Mouse (Mus musculus) forebrain, postnatal 0 days (tissue): Measurements from ENCODE around the gene Adamts8. TPM values are rescaled to one million over a fixed set of nuclear protein-coding genes. Genes with fewer than 3 reads are reported as not detected.

Source experiments
- ATAC-seq: fragments of 200-750 bp; cut with Nextera tagmentation; 2 replicates; pipeline ENCODE4 v1.8.0; 2017; ENCODE audit warnings: mild to moderate bottlenecking, moderate library complexity
- DNase-seq: peaks from one replicate; pipeline ENCODE4 v3.0.0-alpha.2; 2015
- H3K27ac ChIP-seq: fragments of 300-500 bp; sonication (generic); 2 replicates; pipeline ENCODE4 v1.5.1; 2014; ENCODE audit warnings: low read depth, mild to moderate bottlenecking, antibody characterized with exemption, low read length, moderate library complexity, mixed read lengths
- H3K27me3 ChIP-seq: fragments of 300-500 bp; sonication (generic); 2 replicates; pipeline ENCODE4 v1.6.1; 2014; ENCODE audit warnings: mild to moderate bottlenecking, low read length, mixed read lengths; ENCODE audit not compliant: insufficient read depth
- H3K36me3 ChIP-seq: fragments of 300-500 bp; sonication (generic); 2 replicates; pipeline ENCODE4 v1.6.1; 2014; ENCODE audit warnings: mild to moderate bottlenecking, moderate library complexity; ENCODE audit not compliant: insufficient read depth
- H3K4me1 ChIP-seq: fragments of 300-500 bp; sonication (generic); 2 replicates; pipeline ENCODE4 v1.6.1; 2014; ENCODE audit warnings: antibody characterized with exemption; ENCODE audit not compliant: insufficient read depth
- H3K4me2 ChIP-seq: fragments of 300-500 bp; sonication (generic); 2 replicates; pipeline ENCODE4 v1.6.1; 2014; ENCODE audit warnings: low read depth, mild to moderate bottlenecking, moderate library complexity
- H3K4me3 ChIP-seq: fragments of 300-500 bp; sonication (generic); 2 replicates; pipeline ENCODE4 v1.5.1; 2014; ENCODE audit warnings: low read depth, low read length, mixed read lengths
- H3K9ac ChIP-seq: fragments of 300-500 bp; sonication (generic); 2 replicates; pipeline ENCODE4 v1.6.1; 2014; ENCODE audit warnings: mild to moderate bottlenecking
- H3K9me3 ChIP-seq: fragments of 300-500 bp; sonication (generic); 2 replicates; pipeline ENCODE4 v1.6.1; 2016; ENCODE audit warnings: low read length
- CTCF ChIP-seq: sonication (generic); IDR thresholded peaks from 2 replicates; pipeline ENCODE4 v1.5.1; 2016; ENCODE audit warnings: antibody characterized with exemption, control low read depth, low read depth
- WGBS: fragments of 180-500 bp; shearing (Covaris S2); extraction: QIAGEN DNeasy Blood & Tissue Kit; methylation state at CpG from one replicate; pipeline ENCODE4 v1.1.7; 2014; 5-methylcytosine and 5-hydroxymethylcytosine counted together
- polyA plus RNA-seq: library from polyadenylated mRNA; unstranded; fragments of >200 nt; fragmentation: Nextera tagmentation; extraction: Ambion mirVana; gene quantifications from 2 replicates; pipeline ENCODE4 v1.2.1, GENCODE M21; 2015
- total RNA-seq: library from RNA; depleted of rRNA; stranded (reverse); fragments of >200 nt; gene quantifications from 2 replicates; pipeline ENCODE4 v1.2.3, GENCODE M21; 2014; rRNA removed

The Adamts8 gene
- total and polyA plus RNA-seq, 2 experiments from 2014 or later, result 1.7 to 3.0 TPM

DNA sequence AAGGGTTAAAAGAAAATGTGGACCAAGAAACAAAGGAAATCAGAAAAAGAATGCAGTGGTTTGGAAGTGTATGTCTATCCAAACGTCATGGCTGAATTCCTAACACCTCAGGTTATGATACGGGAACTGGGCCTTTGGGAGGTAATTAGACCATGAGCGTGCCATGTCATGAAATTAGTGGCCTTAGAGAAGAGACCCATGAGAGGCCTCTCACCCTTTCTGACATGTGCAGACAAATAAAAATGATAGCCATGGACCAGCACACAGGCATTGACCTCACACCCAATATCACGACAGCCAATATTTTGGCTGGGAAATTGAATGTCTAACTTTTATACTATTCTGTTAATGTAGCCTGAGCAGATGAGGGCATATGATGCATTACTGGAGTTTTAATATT is 60.2 kb downstream of the Adamts8 start:
- no peaks in the 10 kb centered on the region for H3K27me3 ChIP-seq
- no peaks in the 10 kb centered on the region for H3K4me1 ChIP-seq
- no peak for TF ChIP-seq CTCF
- no peaks in the 10 kb centered on the region for H3K9me3 ChIP-seq
- H3K4me2 ChIP-seq, result no peak overlapping the region
- no peak overlapping the region for H3K9ac ChIP-seq
- 84% methylated on average over 4 of the region's 4 CpGs for WGBS
- H3K36me3 ChIP-seq, result no peaks in the 10 kb centered on the region
- ATAC-seq, result no peak
- H3K27ac ChIP-seq, result no peak overlapping the region
- DNase-seq, result no peak
- no peak overlapping the region for H3K4me3 ChIP-seq

DNA sequence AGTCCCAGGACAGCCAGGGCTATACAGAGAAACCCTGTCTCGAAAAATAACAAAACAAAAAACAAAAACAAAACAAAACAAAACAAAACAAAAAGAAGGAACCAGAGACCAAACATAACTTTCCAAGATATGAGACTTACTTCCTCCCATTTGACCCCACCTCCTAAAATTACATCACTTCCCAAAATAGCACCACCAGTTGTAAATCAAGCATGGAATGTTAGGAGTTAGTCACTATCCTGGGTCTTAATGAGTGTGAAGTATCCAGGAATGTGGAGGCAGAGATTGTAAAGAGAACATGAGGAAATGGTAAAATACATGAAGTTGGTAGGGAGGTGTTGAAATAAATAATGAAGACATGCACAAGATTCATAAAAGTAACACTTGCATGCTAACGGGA is 67.0 kb downstream of the Adamts8 start:
- ATAC-seq (no peak), DNase-seq (no peak)
- no peak overlapping the region for H3K9ac ChIP-seq
- H3K36me3 ChIP-seq, result no peaks in the 10 kb centered on the region
- 86% methylated on average over 2 of the region's 2 CpGs for WGBS
- no peaks in the 10 kb centered on the region for H3K27me3 ChIP-seq
- no peaks in the 10 kb centered on the region for H3K9me3 ChIP-seq
- no peak overlapping the region for H3K4me2 ChIP-seq
- no peaks in the 10 kb centered on the region; the same call in 1 of the 2 replicates for H3K4me1 ChIP-seq
- TF ChIP-seq CTCF, result no peak
- H3K4me3 ChIP-seq, result no peak overlapping the region
- no peak overlapping the region for H3K27ac ChIP-seq

DNA sequence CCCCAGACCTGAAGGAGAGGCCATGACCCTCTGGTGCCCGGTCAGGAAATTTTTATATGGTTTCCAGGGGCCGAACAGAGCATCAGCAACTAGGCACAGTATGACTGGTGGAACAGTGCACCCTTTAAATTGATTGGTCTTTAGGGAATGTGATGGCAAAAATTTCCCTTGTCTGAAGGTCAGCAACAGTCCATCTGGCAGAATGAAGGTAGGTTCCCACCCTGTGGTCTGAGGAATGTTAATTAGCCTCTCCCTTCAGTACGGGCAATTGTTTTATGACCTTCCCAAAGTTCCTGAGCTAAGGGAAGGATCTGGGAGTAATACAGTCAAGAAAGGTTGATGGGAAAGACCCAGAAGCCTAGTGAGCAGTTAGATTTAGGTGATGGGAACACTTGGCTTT is 67.7 kb downstream of the Adamts8 start:
- H3K27ac ChIP-seq, result no peak overlapping the region
- no peak for ATAC-seq
- no peak for TF ChIP-seq CTCF
- no peaks in the 10 kb centered on the region for H3K36me3 ChIP-seq
- no peak overlapping the region for H3K9ac ChIP-seq
- H3K4me1 ChIP-seq, result no peaks in the 10 kb centered on the region; the same call in 1 of the 2 replicates
- WGBS, result 77% methylated on average over 3 of the region's 3 CpGs
- H3K27me3 ChIP-seq, result no peaks in the 10 kb centered on the region
- H3K4me2 ChIP-seq, result no peak overlapping the region
- no peak for DNase-seq
- H3K4me3 ChIP-seq, result no peak overlapping the region
- no peaks in the 10 kb centered on the region for H3K9me3 ChIP-seq

DNA sequence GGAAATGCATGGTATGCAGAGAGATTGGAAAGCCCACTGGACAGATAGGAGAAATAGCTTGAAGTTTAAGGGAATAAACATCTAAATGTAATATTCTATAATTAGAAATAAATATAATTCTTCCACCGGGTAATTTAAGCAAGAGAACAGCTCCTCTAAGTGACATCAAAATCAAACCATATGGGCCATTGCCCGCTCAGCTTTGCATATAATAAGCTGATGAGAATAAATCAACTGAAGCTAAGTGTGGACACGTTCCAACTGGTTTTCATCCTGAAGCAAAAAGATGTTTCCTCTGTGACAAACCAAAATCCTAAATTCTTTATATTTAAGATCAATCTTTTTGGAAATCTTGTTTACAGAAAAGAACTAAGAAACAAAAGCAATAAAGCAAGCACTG is 68.4 kb downstream of the Adamts8 start:
- H3K9ac ChIP-seq, result no peak overlapping the region
- TF ChIP-seq CTCF, result no peak
- no peaks in the 10 kb centered on the region for H3K36me3 ChIP-seq
- H3K27me3 ChIP-seq, result no peaks in the 10 kb centered on the region
- H3K27ac ChIP-seq, result peak overlapping the region; percentile 72
- H3K4me3 ChIP-seq, result no peak overlapping the region
- WGBS, result 61% methylated on average over 3 of the region's 3 CpGs
- H3K4me1 ChIP-seq, result no peaks in the 10 kb centered on the region; the same call in 1 of the 2 replicates
- no peaks in the 10 kb centered on the region for H3K9me3 ChIP-seq
- no peak; the same call in 1 of the 2 replicates for ATAC-seq
- no peak overlapping the region for H3K4me2 ChIP-seq
- DNase-seq, result peak; percentile 28

DNA sequence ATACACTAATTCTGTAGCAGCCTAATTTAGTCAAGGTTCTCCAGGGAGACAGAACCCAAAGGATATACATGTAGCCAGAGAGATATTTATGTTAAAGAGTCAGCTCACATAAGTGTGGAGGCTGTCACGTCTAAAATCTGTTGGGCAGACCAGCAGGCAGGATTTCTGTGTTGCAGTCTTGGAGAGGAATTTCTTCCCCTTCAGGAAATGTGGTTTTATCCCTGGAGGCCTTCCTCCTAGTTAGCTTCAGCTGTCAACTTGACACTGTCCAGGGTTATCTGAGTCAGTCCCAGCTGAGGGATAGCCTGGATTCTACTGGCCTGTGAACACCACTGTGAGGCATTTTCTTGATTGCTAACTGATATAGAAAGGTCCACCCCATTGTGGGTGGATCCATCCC is 69.2 kb downstream of the Adamts8 start:
- peak; percentile 61 for ATAC-seq
- no peak for TF ChIP-seq CTCF

DNA sequence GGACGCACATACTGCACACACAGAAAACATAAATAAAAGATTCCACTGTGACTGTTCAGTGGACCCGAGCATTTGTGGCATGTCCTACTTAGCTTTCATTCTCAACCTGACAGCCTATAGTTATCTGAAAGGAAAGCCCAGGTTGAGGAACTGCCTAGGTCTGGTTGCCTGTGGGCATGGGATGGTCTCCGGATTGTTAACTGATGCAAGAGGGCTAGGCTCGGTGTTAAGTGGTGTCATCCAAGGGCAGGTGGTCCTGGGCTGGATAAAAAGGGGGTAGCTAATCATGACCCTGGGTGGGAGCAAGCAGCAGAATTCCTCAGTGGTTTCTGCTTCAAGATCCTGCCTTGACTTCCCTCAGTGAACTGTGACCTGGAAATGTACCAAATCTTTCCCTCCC is 70.3 kb downstream of the Adamts8 start:
- no peak overlapping the region for H3K27ac ChIP-seq
- H3K27me3 ChIP-seq, result no peaks in the 10 kb centered on the region
- no peaks in the 10 kb centered on the region for H3K36me3 ChIP-seq
- H3K4me3 ChIP-seq, result no peak overlapping the region
- H3K4me1 ChIP-seq, result no peaks in the 10 kb centered on the region; the same call in 1 of the 2 replicates
- H3K9ac ChIP-seq, result no peak overlapping the region
- TF ChIP-seq CTCF, result no peak
- DNase-seq, result no peak
- no peaks in the 10 kb centered on the region for H3K9me3 ChIP-seq
- H3K4me2 ChIP-seq, result no peak overlapping the region
- no peak for ATAC-seq
- WGBS, result 83% methylated on average over 4 of the region's 4 CpGs

More for the DNA sequence above, 69.2 kb downstream of the Adamts8 start:
- Histone ChIP-seq H3K9me3 (no peaks in the 10 kb centered on the region), H3K4me2 (no peak overlapping the region), H3K4me1 (no peaks in the 10 kb centered on the region; the same call in 1 of the 2 replicates), H3K27ac (peak overlapping the region; percentile 72; the same call in 1 of the 2 replicates), H3K4me3 (no peak overlapping the region), H3K36me3 (no peaks in the 10 kb centered on the region), H3K9ac (no peak overlapping the region), H3K27me3 (no peaks in the 10 kb centered on the region)
- DNase-seq, result peak; percentile 39
- WGBS, result 37% methylated on average over 1 of the region's 1 CpGs

DNA sequence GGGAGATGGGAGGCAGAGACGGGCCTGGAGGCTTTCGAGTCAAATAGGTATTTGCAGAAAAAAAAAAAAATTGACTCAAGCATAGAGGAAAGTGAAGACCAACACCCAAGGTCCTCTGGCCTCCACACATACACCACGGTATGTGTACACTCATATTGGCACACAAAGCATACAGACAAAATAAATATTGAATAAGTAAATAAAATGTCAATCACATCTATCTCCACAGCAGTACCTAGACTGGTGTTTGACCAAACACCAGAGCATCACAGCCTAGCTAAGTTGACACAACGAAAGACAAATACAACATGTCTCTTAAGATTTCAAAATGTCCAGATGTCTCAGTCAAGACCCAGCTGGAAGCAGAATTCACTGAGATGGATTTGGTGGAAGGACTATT is 71.1 kb downstream of the Adamts8 start:
- Histone ChIP-seq H3K4me3 (no peak overlapping the region), H3K9me3 (no peaks in the 10 kb centered on the region), H3K9ac (no peak overlapping the region), H3K4me1 (no peaks in the 10 kb centered on the region; the same call in 1 of the 2 replicates), H3K4me2 (no peak overlapping the region), H3K36me3 (no peaks in the 10 kb centered on the region), H3K27ac (no peak overlapping the region), H3K27me3 (no peaks in the 10 kb centered on the region)
- no peak for ATAC-seq
- DNase-seq, result no peak
- 88% methylated on average over 4 of the region's 4 CpGs for WGBS
- TF ChIP-seq CTCF, result no peak

Other genes with a start within 250 kb of the Adamts8 start
- 5.8 and 10.9 TPM in 2 replicates for gene Adamts15, start 20.1 kb upstream of the Adamts8 start, total RNA-seq
- gene Adamts15, start 20.1 kb upstream of the Adamts8 start, polyA plus RNA-seq, result 1.9 and 2.5 TPM in 2 replicates
- 20.2 and 22.1 TPM in 2 replicates for gene Zbtb44, start 88.1 kb downstream of the Adamts8 start, total RNA-seq
- 3.2 and 5.3 TPM in 2 replicates for gene Zbtb44, start 88.1 kb downstream of the Adamts8 start, polyA plus RNA-seq
- gene St14, start 189.3 kb downstream of the Adamts8 start, total RNA-seq, result 0.38 and 0.81 TPM in 2 replicates
- gene St14, start 189.3 kb downstream of the Adamts8 start, polyA plus RNA-seq, result 0.35 and 0.44 TPM in 2 replicates